Mouse (Mus musculus) small intestine, adult 2 months (tissue): ENCODE results near the gene Tnfrsf18. TPM values are rescaled to one million over a fixed set of nuclear protein-coding genes. Genes with fewer than 3 reads are reported as not detected.

Source experiments
- H3K27ac ChIP-seq: fragments of 200-500 bp; 2 replicates; pipeline ENCODE4 v1.5.1; 2012; ENCODE audit warnings: low read depth, low read length, control low read depth, inconsistent platforms; ENCODE audit not compliant: insufficient read depth
- H3K27me3 ChIP-seq: fragments of 200-500 bp; 2 replicates; pipeline ENCODE4 v1.6.1; 2012; ENCODE audit warnings: mild to moderate bottlenecking, moderate library complexity, low read length, inconsistent platforms; ENCODE audit not compliant: control insufficient read depth, insufficient read depth
- H3K36me3 ChIP-seq: fragments of 200-500 bp; 2 replicates; pipeline ENCODE4 v1.6.1; 2012; ENCODE audit warnings: mild to moderate bottlenecking, low read length, control low read depth, inconsistent platforms; ENCODE audit not compliant: control insufficient read depth, insufficient read depth
- H3K4me1 ChIP-seq: fragments of 200-500 bp; 2 replicates; pipeline ENCODE4 v1.6.1; 2012; ENCODE audit warnings: low read length, inconsistent platforms, mixed read lengths; ENCODE audit not compliant: control insufficient read depth, insufficient read depth, insufficient read length
- H3K4me3 ChIP-seq: fragments of 200-500 bp; 2 replicates; pipeline ENCODE4 v1.5.1; 2012; ENCODE audit warnings: low read depth, mild to moderate bottlenecking, control low read depth, inconsistent platforms, low read length, moderate library complexity
- CTCF ChIP-seq: fragments of 200-500 bp; IDR thresholded peaks from 2 replicates; pipeline ENCODE4 v1.5.1; 2012; ENCODE audit warnings: low read depth, mild to moderate bottlenecking, control low read depth, inconsistent platforms, low read length, moderate library complexity, mixed read lengths; ENCODE audit not compliant: insufficient replicate concordance, insufficient read length; ENCODE audit errors: extremely low read depth
- POLR2A ChIP-seq: fragments of 200-500 bp; IDR thresholded peaks from 2 replicates; pipeline ENCODE4 v1.6.1; 2012; ENCODE audit warnings: low read depth, mild to moderate bottlenecking, control low read depth, inconsistent platforms, low read length, moderate library complexity
- WGBS: fragments of 180-500 bp; shearing (Covaris S2); methylation state at CpG from one replicate; pipeline ENCODE4 v1.1.7; 2018; 5-methylcytosine and 5-hydroxymethylcytosine counted together
- polyA plus RNA-seq: library from polyadenylated mRNA; depleted of rRNA; stranded (reverse); fragments of >200 nt; gene quantifications from 2 replicates; pipeline ENCODE4 v1.2.3, GENCODE M21; 2012

Tnfrsf18 gene
- polyA plus RNA-seq, 1 experiment, result 6.1 TPM

DNA sequence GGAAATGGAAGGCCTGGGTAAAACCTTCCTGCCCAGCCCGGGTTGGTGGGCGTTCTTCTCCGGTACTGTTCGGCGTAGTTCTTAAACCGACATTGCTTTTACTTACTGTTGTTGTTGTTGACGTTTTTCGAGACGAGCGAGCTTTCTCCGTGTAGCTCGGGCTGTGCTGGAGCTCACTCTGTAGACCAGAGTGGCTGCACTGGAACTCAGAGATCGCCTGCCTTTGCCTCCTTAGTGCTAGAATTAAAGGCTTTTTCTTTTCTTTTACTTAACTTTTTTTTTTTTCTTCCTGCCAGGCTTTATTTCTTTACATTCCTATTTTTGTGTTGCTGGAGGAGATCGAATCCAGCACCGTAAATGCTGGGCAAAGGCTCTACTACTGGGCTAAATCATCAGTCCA, 32.4 kb upstream of the Tnfrsf18 start:
- WGBS, result 1% methylated on average over 15 of the region's 15 CpGs
- H3K27ac ChIP-seq, result peak overlapping the region; percentile 97
- H3K27me3 ChIP-seq, result no peaks in the 10 kb centered on the region
- H3K4me3 ChIP-seq, result peak overlapping the region; percentile 98
- H3K4me1 ChIP-seq, result peaks cover 10% of the 10 kb centered on the region
- TF ChIP-seq POLR2A (no peak), CTCF (no peak)
- H3K36me3 ChIP-seq, result peaks cover 20% of the 10 kb centered on the region

DNA sequence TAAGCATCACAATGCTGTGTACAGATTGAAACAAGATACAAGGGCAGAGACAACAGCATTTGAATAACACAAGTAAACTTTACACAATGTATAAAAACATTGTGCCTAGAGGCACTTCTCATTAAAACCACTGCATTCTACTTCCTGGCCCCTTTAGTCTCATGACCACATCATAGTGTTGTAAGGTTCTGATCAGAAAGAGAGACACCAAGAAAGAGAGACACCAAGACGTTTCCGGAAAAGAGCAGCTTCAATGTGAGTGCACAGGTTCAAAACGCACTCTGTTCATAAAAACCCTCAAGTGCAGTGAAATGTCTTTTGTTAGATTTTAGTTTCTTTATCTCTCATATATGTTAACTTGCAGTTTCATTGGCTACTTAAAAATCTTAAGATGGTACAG, 21.9 kb upstream of the Tnfrsf18 start:
- Histone ChIP-seq H3K27me3 (no peaks in the 10 kb centered on the region), H3K4me3 (no peak overlapping the region), H3K36me3 (peaks cover 82% of the 10 kb centered on the region), H3K27ac (no peak overlapping the region), H3K4me1 (no peaks in the 10 kb centered on the region)
- TF ChIP-seq POLR2A (no peak), CTCF (no peak)
- whole genome bisulfite sequencing, result 87% methylated on average over 3 of the region's 3 CpGs

DNA sequence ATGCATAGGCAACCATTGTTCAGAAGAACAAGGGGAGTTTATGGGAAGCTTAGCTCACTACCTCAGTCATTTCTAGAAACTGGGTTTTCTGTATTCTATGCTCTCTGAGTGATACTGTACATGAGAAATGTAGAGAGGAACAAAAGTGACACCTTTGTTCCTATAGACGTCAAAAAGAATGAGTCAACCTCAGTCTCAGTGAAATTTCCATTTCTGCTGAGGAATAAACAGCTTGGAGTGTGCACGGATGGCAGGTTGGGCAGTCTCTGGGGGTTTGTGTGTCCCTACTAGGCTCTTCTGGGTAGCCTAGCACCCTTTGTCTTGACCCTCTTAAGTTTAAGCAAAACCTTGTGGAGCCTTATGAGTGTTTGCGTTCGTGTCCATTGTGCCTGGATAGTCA, 17.6 kb upstream of the Tnfrsf18 start:
- H3K4me1 ChIP-seq, result no peaks in the 10 kb centered on the region
- H3K4me3 ChIP-seq, result no peak overlapping the region
- H3K27ac ChIP-seq, result no peak overlapping the region
- peaks cover 82% of the 10 kb centered on the region for H3K36me3 ChIP-seq
- WGBS, result 94% methylated on average over 4 of the region's 4 CpGs
- H3K27me3 ChIP-seq, result no peaks in the 10 kb centered on the region
- TF ChIP-seq POLR2A (no peak), CTCF (no peak)

DNA sequence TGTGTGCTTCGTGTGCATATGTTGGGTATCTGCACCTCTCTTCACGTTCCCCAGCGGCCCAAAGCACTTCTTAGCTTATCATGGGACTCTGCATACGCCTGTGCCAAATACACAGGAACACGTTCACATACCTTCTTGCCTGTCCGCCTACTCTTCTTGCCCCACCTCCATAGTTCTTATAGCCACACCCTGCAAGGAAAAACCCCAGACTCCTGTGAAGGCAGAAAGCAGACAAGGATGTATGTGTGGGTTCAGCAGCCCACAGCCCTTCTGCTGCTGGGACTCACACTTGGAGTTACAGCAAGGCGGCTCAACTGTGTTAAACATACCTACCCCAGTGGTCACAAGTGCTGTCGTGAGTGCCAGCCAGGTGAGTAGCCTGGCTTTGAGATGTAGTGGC, 12.3 kb upstream of the Tnfrsf18 start, which contains the start of gene Tnfrsf4:
TSS of gene Tnfrsf4 (plus strand) at position 207 of the 400 bp plus-strand sequence.
- Histone ChIP-seq H3K4me1 (peaks cover 1% of the 10 kb centered on the region; the same call in 1 of the 2 replicates), H3K27ac (no peak within 1 kb of the TSS), H3K27me3 (no peaks in the 10 kb centered on the region), H3K36me3 (peaks cover 59% of the 10 kb centered on the region), H3K4me3 (no peak within 1 kb of the TSS)
- TF ChIP-seq CTCF (no peak), POLR2A (no peak)
- WGBS, result 74% methylated on average over 8 of the region's 8 CpGs

DNA sequence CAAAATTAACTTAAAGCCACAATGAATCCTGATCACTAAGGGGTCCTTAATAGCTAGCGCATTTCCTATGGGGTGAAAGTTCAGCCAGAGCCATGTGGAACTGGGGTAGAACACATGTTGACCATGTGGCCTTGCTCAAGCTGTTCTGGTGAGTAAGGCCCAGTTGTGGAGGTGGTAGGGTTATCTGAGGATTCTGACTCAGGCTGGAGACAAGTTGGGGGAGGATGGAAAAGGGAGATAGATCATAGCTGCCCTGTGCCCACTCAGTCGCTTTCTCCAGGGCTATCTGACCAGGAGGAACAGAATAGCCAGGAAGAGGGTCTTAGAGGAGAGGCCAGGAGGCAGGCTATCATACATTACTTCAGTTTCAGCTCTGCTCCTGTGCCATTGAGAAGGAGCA, 11.5 kb upstream of the Tnfrsf18 start:
- H3K36me3 ChIP-seq, result peaks cover 51% of the 10 kb centered on the region
- TF ChIP-seq CTCF (no peak), POLR2A (no peak)
- no peak overlapping the region for H3K27ac ChIP-seq
- no peaks in the 10 kb centered on the region for H3K27me3 ChIP-seq
- 89% methylated on average over 2 of the region's 2 CpGs for WGBS
- H3K4me3 ChIP-seq, result no peak overlapping the region
- H3K4me1 ChIP-seq, result peaks cover 1% of the 10 kb centered on the region; the same call in 1 of the 2 replicates

DNA sequence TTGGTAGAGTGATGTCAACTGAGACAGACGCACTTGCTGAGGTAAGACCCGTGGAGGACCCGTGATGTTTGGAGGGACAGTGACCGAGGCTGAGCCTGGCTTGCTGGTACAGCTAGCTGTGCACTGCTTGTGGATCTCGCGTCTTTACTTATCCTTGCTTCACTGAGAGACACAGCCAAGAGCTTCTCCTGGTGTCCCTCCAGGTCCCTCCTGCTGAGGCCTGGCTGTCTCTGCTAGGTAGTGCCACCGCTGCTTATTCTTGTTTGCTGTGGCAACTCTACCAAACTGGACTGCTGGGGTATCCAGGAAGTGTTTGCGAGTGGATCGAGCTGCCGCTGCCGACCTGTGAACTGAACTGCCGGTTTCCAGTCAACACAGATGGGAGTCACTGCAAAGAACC, 6.2 kb upstream of the Tnfrsf18 start:
- H3K4me3 ChIP-seq, result no peak overlapping the region
- peaks cover 15% of the 10 kb centered on the region for H3K36me3 ChIP-seq
- TF ChIP-seq CTCF (no peak), POLR2A (no peak)
- no peaks in the 10 kb centered on the region for H3K27me3 ChIP-seq
- H3K4me1 ChIP-seq, result no peaks in the 10 kb centered on the region; the same call in 1 of the 2 replicates
- 88% methylated on average over 12 of the region's 12 CpGs for whole genome bisulfite sequencing
- H3K27ac ChIP-seq, result no peak overlapping the region

DNA sequence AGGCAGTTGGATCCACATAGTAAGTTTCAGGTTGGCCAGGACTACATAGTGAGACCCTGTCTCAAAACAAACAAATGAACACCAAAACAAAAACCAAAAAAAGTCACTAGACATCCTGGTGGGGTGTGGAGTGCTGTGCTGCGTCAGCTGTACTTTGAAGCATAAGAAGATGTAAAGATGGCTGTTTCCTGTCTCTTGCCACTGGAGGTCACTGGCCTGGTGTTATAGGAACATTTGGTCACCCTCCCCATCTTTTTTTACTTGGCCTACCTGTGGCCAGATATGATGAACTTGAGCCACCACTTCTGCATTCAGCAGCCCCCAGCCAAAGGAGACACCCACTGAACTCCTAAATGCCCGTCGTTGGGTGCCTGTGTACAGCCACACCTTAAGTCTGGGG, 4.6 kb upstream of the Tnfrsf18 start:
- Histone ChIP-seq H3K4me3 (no peak overlapping the region), H3K27me3 (no peaks in the 10 kb centered on the region), H3K4me1 (peaks cover 2% of the 10 kb centered on the region; the same call in 1 of the 2 replicates), H3K27ac (no peak overlapping the region), H3K36me3 (peaks cover 6% of the 10 kb centered on the region; the same call in 1 of the 2 replicates)
- WGBS, result 52% methylated on average over 3 of the region's 3 CpGs
- TF ChIP-seq POLR2A, result no peak
- TF ChIP-seq CTCF, result no peak
